Mouse (Mus musculus): ENCODE results near the gene Ccdc60.
A peak's percentile ranks its signal among the peaks of the same experiment; 100 is the strongest.

The Ccdc60 gene

DNA sequence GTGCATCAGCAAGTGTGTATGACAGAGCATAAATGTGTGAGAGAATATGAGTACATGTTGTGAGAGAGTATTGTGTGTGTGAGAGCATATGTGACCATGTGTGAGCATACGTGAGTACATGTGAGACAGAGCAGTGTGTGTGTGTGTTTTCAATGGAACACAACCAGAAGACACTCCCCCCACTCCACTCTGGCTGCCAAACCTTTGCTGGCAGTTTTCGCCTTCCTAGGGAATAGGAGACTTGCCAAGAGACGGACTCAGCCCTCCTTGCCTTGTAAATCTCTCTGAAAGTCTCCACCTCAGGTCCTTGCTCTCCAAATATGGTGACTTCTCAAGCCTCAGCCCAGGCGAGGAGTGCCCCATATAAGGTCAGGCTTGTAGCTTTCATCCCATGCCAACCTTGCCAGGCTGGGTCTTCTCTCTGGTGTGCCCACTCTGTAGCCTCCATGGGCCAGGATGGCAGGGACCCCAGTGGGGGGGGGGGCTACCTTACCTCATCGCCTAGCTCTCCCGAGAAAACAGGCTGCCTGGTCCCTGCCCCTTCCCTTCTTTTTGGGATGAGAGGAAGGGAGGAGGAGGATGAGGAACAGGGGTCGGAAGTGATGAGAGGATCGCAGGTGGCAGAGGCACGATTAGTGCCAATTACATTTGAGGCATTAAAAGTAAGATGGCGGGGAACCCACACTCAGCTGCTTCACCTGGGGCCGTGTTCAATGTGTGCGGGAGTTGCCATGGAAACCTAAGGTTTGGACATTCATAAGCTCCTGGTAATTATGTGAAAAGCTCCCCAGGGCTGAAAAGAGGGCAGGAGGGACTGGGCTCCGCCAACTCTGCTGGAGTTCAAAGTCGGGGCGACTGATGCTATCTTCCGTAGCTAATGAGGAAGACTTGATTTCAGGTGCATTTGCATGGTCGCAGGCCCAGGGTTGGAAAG is 19.3 kb downstream of the Ccdc60 start:
- DNase-seq: no peak

DNA sequence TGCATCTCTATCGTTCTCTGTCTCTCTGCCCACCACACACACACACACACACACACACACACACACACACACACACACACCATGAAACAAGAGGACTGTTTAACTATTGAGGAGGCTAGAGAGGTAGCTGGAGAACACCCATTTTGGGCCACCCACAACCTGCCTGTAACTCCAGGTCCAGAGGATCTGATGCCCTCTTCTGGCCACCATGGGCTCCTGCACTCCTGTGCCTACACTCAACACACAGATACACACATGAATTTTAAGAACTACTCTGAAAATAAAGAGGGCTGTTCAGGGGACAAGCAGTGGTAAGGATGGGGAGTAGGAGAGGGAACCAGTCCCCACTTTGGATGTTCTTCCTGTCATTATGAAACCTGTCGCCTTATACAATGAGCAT is 26.1 kb downstream of the Ccdc60 start:
- DNase-seq: no peak

DNA sequence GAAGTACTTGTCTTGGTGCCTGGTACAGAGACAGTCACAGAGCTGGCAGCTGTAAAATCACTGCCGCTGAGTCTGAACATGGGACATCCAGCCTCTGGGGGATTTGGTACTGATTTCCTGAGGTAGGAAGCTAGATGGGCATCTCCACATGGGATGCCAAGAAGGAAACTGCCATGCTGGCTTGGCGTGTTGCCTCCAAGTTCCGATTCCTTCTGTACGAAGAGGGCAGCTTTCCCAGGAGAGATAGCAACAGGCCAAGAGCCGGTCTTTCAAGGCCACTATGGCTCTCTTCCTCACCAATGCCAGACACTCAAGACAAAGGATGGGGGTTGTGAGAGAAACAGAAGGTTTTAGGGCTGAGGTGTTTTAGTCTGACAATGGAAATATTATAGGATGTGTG is 26.8 kb downstream of the Ccdc60 start:
- no peak for DNase-seq

DNA sequence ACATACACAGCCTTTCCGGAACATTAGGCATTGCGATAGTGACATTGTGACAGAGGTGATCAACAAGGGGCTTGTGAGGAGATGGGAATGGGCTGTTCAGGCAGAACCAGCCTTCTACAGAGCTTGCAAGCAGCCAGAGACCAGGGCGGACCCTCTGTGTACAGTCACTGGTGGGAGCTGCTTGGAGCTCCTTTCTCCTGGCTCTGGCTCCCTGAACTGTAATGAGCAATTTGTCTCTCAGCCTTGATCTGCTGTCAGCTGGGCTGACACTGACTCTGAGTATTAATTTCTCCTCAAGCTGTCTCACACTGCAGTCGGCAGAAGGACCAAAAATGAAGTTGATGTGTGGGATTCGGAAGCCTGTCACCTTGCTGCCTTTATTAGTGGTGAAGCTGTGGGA is 28.4 kb downstream of the Ccdc60 start:
- DNase-seq: no peak

DNA sequence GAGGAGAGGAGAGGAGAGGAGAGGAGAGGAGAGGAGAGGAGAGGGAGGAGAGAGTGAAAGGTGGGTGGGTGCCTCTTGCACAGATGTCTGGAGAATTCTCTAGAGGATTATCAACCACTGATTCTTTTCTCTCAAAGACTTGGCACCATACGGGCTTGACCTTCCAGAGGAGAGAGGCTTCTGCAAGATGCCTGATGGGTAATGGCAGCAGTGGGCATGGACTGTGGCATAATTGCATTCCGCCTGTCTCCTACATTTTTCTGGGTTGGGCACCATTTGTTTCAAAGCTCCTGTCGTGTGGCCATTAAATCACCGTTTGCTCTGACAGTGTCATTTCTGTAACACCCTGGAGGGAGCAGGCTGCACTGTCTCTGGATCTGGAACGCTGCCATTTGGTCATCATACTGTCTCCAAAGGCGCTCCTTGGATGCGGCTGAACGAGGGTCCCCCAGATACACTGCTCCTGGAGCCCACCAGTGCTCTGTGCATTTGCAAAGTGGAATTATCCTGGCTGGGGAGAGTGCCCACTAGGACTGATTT is 30.4 kb downstream of the Ccdc60 start:
- DNase-seq: peak; percentile 7

DNA sequence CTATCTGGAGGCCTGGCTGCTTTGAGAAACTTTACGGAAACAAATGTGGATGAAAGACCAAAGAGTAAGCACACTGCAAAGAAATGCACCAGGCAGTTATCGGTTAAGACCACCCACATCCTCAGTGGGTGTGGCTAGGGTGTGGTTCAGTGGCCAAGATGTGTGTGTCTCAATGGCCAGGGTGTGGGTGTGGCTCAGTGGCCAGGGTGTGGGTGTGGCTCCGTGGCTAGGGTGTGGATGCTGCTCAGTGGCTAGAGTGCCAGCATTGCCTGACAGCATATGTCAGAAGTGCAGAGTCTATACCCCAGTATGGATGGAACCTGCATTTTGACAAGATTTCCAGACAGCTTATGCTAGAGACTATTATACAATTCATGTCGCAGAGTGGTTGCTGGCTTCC is 34.9 kb downstream of the Ccdc60 start:
- no peak for DNase-seq

DNA sequence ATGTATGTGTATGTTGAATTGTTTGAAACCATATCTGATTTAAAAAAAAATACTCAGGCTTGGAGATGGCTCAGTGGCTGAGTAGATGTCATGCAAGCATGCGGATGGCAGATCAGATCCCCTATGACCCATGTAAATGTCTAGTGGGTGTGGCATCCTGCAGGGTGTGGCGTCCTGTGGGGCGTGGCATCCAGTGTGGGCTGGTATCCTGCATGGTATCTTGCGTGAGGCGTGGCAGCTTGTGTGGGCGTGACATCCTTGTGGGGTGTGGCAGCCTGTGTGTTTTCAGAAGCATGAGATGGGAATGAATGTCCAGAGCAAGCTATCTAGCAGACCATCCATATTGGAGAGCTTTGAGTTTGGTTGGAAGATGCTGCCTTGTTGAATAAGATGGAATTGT is 36.6 kb downstream of the Ccdc60 start:
- no peak for DNase-seq

DNA sequence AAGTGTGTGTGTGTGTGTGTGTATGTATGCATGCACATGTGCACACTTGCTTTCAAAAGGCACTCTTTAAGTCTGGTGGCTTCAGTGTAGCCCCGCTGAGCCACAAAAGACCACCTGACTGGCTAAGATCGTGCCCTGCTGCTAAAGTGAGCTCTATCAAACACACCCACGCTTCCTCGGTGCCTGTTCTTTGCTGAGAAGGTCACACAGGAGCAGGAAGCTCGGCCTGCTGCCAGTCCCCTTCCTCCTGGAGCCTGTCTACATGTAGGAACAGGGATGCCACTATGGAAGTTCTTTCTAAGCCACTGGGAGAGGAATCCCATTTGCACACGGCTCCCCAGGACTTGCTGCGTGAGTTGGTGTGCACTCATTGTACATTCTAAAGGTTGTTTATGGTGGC is 42.1 kb downstream of the Ccdc60 start:
- DNase-seq: no peak

DNA sequence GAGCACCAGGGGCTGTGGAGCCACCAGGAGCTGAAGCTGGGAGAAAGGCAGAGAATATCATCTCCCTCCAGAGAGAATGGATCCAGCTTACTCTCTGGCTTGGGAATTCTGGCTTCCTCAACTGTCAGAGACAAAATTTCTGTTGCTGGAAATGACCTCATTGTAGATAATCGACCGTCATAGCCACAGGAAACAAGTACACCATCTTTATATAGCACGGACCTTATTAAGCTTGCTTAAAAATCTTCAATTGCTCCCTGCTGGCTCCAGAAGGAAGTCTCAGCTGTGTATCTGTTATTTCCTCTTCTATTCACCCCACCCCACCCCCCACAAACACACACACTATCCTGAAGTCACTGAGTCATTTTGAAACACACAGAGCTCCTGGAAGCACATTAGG is 44.3 kb downstream of the Ccdc60 start:
- no peak for DNase-seq

DNA sequence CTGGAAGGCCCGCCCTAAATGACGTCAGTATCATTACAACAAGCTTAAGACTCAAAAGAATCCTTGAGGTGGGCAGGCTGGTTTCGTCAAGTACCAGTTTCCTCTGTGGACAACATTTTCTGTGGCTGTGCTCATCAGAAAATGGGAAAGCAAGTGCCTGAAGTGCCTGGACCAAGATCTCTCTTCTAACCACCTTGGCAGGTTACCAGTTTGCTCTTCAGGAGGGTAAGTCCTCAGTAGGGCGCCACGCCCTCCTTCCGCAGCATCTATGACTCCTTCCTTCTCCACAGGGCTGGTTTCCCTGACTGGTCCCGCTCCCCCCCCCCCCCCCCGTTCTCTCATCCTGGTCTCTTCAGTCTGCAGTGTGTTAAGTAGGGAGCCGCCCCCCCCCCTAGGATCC is 45.2 kb downstream of the Ccdc60 start:
- DNase-seq: no peak

DNA sequence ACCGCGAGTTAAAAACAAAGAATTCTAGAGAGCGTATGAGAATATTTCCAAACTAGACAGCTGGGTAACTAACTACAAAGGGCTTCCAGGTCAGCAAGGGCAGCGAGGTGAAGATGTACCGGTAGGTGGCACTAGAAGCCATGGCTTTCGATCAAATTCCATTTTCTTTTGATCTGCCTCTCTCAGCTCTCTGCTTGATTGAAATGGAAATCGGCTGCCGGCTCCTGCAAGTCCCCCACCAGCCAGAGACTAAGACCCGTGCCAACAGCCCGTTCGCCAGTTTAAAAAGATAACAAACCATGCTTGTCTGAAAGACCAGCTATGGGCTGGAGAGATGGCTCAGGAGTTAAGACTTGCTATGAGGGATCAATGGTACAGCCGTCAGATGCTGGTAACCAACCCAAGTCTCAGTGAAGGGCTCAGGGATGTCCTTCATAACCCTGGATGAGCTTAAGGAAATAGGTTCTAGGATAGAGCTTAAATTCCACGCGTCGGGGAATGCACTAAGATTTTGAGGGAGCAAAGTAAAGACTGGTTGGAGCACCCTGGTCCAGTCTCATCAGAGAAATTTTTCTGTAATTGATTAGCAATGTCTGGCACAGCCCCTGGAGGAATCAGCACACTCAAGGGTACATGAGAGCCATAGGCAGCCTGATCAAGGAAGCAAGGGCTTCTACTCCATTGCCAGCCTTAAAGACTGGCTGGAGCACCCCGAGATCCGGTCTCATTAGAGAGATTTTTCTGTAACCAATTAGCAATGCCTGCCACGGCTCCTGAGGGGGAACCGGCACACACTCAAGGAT is 56.7 kb downstream of the Ccdc60 start:
- peak; percentile 69 for DNase-seq

DNA sequence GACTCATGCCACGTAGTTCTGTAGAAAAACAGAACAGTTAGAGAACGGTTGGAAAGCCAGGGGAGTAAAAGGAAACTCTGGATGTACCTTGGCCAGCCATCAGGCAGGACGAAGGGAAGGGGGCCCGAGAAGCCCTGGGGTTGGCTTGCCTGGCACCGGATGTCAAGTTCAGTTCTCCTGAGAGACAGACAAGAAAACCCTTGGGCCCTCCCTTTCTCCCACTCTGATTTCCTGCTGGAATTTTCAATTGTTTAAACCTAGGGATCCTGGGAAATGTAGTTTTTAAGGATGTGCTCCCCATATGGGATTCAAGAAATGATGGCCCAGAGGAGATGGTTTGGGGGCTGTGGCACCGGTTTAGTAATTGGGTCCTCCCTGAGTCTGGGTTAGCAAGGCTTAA is 60.4 kb downstream of the Ccdc60 start:
- no peak for DNase-seq

DNA sequence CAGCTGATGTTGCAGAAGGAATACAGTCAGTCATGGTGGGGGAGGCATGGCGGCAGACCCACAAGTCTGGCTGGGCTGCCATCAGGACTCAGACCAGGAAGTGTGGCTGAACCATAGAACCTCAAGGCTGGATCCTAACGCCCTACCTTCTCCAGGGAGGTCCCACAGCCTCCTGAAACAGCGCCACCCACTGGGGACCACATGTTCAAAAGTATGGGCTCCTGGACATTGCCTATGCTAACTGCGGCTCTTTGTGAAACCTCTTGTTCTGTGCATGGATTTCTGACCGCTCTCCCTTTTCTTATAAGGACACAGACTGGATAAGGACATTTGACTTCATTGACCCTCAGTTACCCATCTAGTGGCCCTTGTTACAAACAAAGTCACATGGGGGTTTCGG is 64.8 kb downstream of the Ccdc60 start:
- no peak for DNase-seq

DNA sequence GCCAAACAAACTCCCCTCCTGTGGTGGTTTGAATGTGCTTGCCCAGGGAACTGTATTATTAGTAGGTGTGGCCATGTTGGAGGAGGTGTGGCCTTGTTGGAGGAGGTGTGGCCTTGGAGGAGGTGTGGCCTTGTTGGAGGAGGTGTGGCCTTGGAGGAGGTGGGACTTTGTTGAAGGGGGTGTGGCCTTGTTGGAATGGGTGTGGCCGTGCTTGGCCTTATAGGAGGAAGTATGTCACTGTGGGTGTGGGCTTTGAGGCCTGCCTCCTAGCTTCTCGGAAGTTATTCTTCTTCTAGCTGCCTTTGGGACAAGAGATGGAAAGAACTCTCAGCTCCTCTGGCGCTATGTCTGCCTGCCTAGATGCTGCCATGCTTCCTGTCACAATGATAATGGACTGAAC is 66.9 kb downstream of the Ccdc60 start:
- DNase-seq: no peak

DNA sequence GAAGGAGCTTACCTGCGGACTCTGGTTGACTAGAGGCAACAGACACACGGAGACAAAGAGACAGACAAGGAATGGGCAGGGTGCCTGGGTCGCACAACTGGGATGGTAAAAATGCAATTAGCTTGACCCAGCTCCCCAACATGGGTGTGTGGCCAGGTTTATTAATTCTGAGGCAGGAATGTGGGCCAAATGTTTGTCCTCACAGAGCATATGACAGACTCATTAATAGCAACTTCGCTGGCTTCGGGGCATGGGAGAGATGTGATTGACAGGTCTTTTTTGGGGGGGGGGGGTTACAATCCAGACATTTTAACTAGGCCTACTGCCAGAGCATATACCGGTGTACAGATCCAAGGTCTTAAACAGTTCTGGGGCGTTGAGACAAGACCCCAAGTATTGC is 69.5 kb downstream of the Ccdc60 start:
- peak; percentile 16 for DNase-seq

DNA sequence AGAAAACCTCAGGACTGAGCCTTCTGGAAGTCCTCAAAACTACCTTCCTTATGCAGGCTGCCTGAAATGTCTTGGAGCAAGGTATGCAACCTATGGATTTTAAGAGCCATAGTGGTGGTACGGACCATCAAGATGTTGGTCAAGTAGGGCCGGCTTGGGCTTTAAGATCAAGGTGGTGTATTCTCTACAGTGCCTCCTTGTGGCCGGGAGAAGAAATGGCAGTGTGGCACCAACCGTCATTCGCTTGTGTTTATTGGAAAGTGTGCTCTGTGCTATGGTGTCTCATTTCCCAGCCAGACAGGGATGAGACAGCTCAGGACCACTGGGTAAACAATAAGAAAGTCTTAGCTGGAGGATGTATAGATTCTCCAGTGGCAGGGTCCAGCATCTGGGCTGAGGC is 76.1 kb downstream of the Ccdc60 start:
- DNase-seq: no peak

DNA sequence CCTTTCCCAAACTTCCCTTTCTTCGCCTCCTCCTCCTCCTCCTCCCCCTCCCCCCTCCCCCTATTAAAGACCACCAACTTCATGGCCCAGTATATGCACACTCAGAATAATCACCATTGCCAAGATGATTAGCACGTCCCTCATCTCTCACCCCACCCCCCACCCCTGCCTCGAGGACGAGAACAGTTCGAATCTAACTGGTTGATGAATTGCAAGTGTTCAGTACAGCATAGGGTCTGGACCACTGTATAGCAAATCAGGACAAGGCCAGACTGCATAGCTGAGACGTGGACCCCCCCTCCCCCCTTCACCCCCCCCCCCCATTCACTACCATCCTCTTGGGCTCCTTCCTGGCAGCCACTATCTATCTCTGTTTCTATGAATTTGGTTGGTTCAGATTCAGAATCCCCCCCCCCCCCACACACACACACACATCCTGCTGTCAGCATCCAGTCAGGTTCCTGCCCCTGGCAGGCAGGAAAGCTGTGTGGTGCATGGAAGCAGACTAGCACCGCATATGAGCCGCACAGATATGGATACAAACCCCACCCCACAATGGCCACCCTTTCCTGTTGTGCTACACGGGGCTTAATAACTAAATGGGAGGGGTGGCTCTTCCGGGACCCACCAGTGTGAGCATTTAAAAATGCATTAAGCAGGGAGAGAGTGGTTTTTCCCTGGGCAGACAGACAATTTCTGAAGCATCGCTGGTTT is 79.2 kb downstream of the Ccdc60 start:
- no peak for DNase-seq

DNA sequence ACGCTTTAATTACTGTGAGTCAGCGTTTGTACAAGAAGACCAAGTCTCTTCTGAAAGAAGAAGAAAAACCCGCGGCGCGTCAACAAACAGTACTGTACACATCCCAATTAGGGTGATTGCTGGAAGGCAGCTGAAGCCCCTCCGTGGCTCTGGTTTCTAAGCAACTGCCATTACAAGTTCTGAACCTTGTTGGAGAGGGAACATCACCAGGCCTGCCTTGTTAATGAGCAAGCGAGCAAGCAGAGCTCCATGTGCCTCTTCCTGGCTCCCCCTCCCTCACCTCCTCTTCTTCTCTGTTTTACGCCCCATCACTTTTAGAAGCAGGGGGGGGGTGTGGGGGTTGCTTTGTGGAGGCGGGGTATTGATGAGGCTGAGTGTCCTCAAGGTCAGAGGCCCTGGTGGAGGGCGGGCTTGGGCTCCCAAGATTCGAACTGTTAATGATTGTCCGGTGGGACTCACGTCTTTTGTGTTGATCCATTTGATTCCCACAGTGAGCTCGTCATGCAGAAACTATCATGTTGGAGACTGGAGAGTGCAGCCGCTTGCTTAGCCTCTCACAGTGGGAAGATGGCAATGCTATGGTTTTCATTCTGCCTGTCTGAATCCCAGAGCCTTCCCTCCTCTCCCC is 79.9 kb downstream of the Ccdc60 start:
- DNase-seq: no peak

DNA sequence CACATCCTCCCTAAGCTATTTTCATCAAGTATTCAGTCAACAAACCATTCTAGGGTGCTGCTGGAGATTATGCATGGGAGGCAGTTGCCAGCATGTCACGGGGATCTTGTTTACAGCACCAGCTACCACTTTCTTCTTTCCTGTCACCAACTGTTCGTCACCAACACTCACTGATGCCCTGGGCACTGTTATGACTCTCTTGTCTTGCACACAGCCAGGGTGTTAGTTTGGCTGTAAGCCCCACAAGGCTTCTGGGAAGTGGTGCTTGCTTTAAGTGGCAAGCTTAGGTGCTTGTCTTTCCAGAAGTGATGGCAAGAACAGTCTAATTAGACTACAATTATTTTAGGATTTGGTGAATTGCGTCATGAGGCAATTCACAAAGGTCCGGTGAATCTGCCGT is 86.1 kb downstream of the Ccdc60 start:
- no peak for DNase-seq

DNA sequence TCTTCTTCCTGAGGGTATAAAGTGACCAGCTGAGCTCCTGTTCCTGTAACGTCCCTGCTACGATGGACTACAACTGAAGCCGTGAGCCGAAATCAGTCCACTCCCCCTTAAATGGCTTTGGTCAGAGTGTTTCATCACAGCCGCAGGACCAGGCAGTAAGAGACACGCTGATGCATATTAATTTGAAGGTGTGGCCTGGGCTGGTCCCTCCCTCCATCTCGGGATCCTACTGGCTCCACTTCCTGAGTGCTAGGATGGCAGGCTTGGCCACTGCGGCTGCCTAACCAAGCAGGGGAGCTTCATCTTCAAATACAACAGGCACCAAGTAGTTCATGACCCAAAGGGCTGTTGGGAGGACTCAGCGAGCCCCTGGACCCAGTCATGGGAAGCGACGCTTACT is 94.3 kb downstream of the Ccdc60 start:
- no peak for DNase-seq

DNA sequence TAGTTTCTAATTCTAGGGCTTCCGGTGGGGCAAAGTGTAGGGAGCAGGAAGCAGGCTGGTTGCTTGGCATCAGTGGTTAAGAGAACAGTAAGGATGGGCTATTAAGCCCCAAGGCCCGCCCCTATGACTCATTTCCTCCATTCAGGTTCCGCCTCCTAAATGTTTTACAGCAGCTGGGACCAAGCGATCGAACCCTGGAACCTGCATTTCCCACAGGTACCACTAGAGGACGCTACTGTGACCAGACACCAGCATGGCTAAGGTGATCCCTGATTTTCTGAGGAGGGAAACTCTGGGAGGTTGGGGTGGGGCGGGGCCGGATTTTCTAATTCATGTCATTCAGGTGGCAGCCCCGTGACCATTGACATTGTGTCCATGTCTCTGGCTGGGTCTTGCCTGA is 96.1 kb downstream of the Ccdc60 start:
- no peak for DNase-seq

DNA sequence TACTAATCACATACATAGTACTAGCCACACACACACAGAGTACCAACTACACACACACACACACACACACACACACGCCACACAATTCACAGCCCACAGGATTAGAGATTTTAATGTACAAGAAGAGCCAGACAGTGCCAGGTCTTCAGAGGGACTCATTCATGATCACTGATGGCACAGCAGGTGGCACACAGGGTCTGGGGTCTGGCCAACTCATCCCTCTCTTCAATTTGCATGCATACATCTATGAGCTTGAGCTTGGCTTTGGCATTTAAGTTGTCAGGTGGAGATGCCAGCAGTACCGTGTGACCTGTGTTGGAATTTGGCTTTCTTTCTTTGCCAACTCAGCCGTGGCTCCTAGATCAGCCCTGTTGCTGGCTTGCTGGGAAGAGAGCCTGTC is 97.2 kb downstream of the Ccdc60 start:
- DNase-seq: no peak

DNA sequence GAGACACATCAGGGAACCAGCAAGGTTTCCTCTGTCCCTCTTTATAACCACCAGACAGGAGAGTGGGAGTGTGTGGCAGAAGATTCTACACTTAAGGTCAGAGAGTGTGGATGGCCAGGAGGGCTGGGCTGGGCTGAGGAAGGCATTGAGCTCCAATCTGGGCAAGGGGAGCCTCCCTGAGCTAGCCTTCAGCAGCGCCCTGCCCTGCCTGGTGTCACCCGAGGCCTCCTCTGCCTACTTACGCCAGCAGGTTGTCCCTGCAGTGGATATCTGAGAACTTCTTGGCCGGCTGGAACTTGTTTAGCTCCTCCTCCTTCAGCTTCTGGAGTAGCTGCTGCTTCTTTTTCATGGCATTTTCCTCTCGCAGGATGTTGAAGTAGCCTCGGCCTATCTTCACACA is 99.0 kb downstream of the Ccdc60 start:
- DNase-seq: no peak

Measured in cerebellum, adult 9-11 months (tissue).